Mouse (Mus musculus): Measurements from ENCODE around the gene Nrtn. TPM values are rescaled to one million over a fixed set of nuclear protein-coding genes. Genes with fewer than 3 reads are reported as not detected.

Nrtn gene
- polyA plus RNA-seq (2014; fragmentation: Illumina TruSeq; extraction: RNeasy Lipid Tissue Mini Kit (QIAGEN cat#74804); ENCODE audit: low read depth, low replicate concordance), result 10.2 TPM

GRCm38 (mm10) chr17:56757416-56758123 is at the start of gene Nrtn:
Nrtn (minus strand) TSS chr17:56757530.

GRCm38 (mm10) chr17:56769950-56770349 is 12.6 kb upstream of the Nrtn start, which contains the start of gene Prr22:
Prr22 (plus strand) TSS chr17:56770250.

GRCm38 (mm10) chr17:56764474-56765354 is 7.4 kb upstream of the Nrtn start, which contains the start of gene Dus3l:
Dus3l (plus strand) TSS chr17:56764757.

GRCm38 (mm10) chr17:56717363-56718058 is 39.8 kb downstream of the Nrtn start, which contains the start of the genes Ndufa11 and Vmac:
Ndufa11 (plus strand) TSS chr17:56717767.
Vmac (minus strand) TSS chr17:56718022.

Other genes starting within 250 kb of the Nrtn start
- gene Znrf4, start 245.1 kb downstream of the Nrtn start, polyA plus RNA-seq (2014; fragmentation: Illumina TruSeq; extraction: RNeasy Lipid Tissue Mini Kit (QIAGEN cat#74804); ENCODE audit: low read depth, low replicate concordance), result not detected
- not detected for gene Gm20219, start 203.1 kb downstream of the Nrtn start, polyA plus RNA-seq (2014; fragmentation: Illumina TruSeq; extraction: RNeasy Lipid Tissue Mini Kit (QIAGEN cat#74804); ENCODE audit: low read depth, low replicate concordance)
- 63.1 TPM for gene Safb2, start 172.9 kb downstream of the Nrtn start, polyA plus RNA-seq (2014; fragmentation: Illumina TruSeq; extraction: RNeasy Lipid Tissue Mini Kit (QIAGEN cat#74804); ENCODE audit: low read depth, low replicate concordance)
- 89.3 TPM for gene Safb, start 172.7 kb downstream of the Nrtn start, polyA plus RNA-seq (2014; fragmentation: Illumina TruSeq; extraction: RNeasy Lipid Tissue Mini Kit (QIAGEN cat#74804); ENCODE audit: low read depth, low replicate concordance)
- gene 2410015M20Rik, start 147.8 kb downstream of the Nrtn start, polyA plus RNA-seq (2014; fragmentation: Illumina TruSeq; extraction: RNeasy Lipid Tissue Mini Kit (QIAGEN cat#74804); ENCODE audit: low read depth, low replicate concordance), result 302 TPM
- gene Rpl36, start 144.1 kb downstream of the Nrtn start, polyA plus RNA-seq (2014; fragmentation: Illumina TruSeq; extraction: RNeasy Lipid Tissue Mini Kit (QIAGEN cat#74804); ENCODE audit: low read depth, low replicate concordance), result 1,063 TPM
- gene Lonp1, start 130.6 kb downstream of the Nrtn start, polyA plus RNA-seq (2014; fragmentation: Illumina TruSeq; extraction: RNeasy Lipid Tissue Mini Kit (QIAGEN cat#74804); ENCODE audit: low read depth, low replicate concordance), result 125 TPM
- not detected for gene Catsperd, start 129.4 kb downstream of the Nrtn start, polyA plus RNA-seq (2014; fragmentation: Illumina TruSeq; extraction: RNeasy Lipid Tissue Mini Kit (QIAGEN cat#74804); ENCODE audit: low read depth, low replicate concordance)
- gene Ranbp3, start 84.2 kb downstream of the Nrtn start, polyA plus RNA-seq (2014; fragmentation: Illumina TruSeq; extraction: RNeasy Lipid Tissue Mini Kit (QIAGEN cat#74804); ENCODE audit: low read depth, low replicate concordance), result 35.0 TPM
- 933 TPM for gene Ndufa11, start 39.8 kb downstream of the Nrtn start, polyA plus RNA-seq (2014; fragmentation: Illumina TruSeq; extraction: RNeasy Lipid Tissue Mini Kit (QIAGEN cat#74804); ENCODE audit: low read depth, low replicate concordance)
- gene Vmac, start 39.5 kb downstream of the Nrtn start, polyA plus RNA-seq (2014; fragmentation: Illumina TruSeq; extraction: RNeasy Lipid Tissue Mini Kit (QIAGEN cat#74804); ENCODE audit: low read depth, low replicate concordance), result 5.9 TPM
- 21.5 TPM for gene Dus3l, start 7.2 kb upstream of the Nrtn start, polyA plus RNA-seq (2014; fragmentation: Illumina TruSeq; extraction: RNeasy Lipid Tissue Mini Kit (QIAGEN cat#74804); ENCODE audit: low read depth, low replicate concordance)
- gene Prr22, start 12.7 kb upstream of the Nrtn start, polyA plus RNA-seq (2014; fragmentation: Illumina TruSeq; extraction: RNeasy Lipid Tissue Mini Kit (QIAGEN cat#74804); ENCODE audit: low read depth, low replicate concordance), result 1.6 TPM
- gene Rfx2, start 73.5 kb upstream of the Nrtn start, polyA plus RNA-seq (2014; fragmentation: Illumina TruSeq; extraction: RNeasy Lipid Tissue Mini Kit (QIAGEN cat#74804); ENCODE audit: low read depth, low replicate concordance), result 4.3 TPM
- gene Acsbg2, start 116.9 kb upstream of the Nrtn start, polyA plus RNA-seq (2014; fragmentation: Illumina TruSeq; extraction: RNeasy Lipid Tissue Mini Kit (QIAGEN cat#74804); ENCODE audit: low read depth, low replicate concordance), result not detected
- gene 1700061G19Rik, start 117.9 kb upstream of the Nrtn start, polyA plus RNA-seq (2014; fragmentation: Illumina TruSeq; extraction: RNeasy Lipid Tissue Mini Kit (QIAGEN cat#74804); ENCODE audit: low read depth, low replicate concordance), result not detected
- gene Mllt1, start 177.9 kb upstream of the Nrtn start, polyA plus RNA-seq (2014; fragmentation: Illumina TruSeq; extraction: RNeasy Lipid Tissue Mini Kit (QIAGEN cat#74804); ENCODE audit: low read depth, low replicate concordance), result 23.8 TPM
- gene Acer1, start 224.6 kb upstream of the Nrtn start, polyA plus RNA-seq (2014; fragmentation: Illumina TruSeq; extraction: RNeasy Lipid Tissue Mini Kit (QIAGEN cat#74804); ENCODE audit: low read depth, low replicate concordance), result not detected
- gene Clpp, start 232.8 kb upstream of the Nrtn start, polyA plus RNA-seq (2014; fragmentation: Illumina TruSeq; extraction: RNeasy Lipid Tissue Mini Kit (QIAGEN cat#74804); ENCODE audit: low read depth, low replicate concordance), result 107 TPM
- gene Alkbh7, start 239.8 kb upstream of the Nrtn start, polyA plus RNA-seq (2014; fragmentation: Illumina TruSeq; extraction: RNeasy Lipid Tissue Mini Kit (QIAGEN cat#74804); ENCODE audit: low read depth, low replicate concordance), result 73.4 TPM
- not detected for gene Pspn, start 242.5 kb upstream of the Nrtn start, polyA plus RNA-seq (2014; fragmentation: Illumina TruSeq; extraction: RNeasy Lipid Tissue Mini Kit (QIAGEN cat#74804); ENCODE audit: low read depth, low replicate concordance)

Data from heart, adult 10 weeks (tissue).